Mouse (Mus musculus) MN1 (cell line): ENCODE data around the gene 1600002K03Rik.

Source experiments
- DNase-seq: peaks from one replicate; pipeline ENCODE4 v3.0.0-alpha.2; 2016; ENCODE audit warnings: low spot score

Gene 1600002K03Rik

DNA sequence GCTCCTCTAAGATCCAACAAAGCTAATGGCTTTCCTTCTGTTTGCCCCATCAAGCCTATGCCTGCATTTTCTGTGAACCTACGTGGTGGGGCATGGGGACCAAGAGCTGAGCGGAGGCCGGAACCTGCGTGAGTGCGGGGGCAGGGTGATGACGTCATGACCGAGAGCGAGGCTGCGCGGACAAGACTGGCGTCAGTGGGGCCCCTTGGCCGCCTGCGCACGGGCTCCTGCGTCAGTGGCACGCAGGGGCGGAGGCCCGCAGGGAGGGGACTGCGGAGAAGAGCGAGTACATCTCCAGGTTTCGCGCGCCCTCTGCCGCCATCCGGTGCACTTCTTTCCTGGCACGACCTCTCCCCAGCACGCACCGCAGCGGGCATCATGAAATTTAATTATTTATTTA is 31.5 kb upstream of the 1600002K03Rik start:
- peak; percentile 99 for DNase-seq

GRCm38 (mm10) chr10:80141786-80142529 is 30.8 kb upstream of the 1600002K03Rik start:
- peak; percentile 100 for DNase-seq

DNA sequence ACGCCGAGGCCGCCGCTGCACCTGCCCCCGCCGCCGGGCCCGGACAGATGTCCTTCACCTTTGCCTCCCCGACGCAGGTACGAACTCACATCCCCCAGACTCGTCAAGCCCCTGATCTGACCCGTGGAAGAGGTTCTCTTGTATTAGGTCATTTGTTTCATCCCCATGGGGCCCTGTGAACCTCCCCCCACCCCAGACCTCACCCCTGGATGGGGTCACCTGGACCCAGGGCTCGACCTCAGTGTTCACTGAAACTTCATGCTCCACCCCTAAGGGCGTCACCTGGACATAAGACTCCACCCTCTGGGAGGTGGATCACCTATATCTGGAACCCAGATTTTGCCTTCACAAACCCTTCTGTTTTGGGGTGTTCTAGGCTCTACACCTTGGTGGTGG is 30.2 kb upstream of the 1600002K03Rik start:
- peak; percentile 56 for DNase-seq

DNA sequence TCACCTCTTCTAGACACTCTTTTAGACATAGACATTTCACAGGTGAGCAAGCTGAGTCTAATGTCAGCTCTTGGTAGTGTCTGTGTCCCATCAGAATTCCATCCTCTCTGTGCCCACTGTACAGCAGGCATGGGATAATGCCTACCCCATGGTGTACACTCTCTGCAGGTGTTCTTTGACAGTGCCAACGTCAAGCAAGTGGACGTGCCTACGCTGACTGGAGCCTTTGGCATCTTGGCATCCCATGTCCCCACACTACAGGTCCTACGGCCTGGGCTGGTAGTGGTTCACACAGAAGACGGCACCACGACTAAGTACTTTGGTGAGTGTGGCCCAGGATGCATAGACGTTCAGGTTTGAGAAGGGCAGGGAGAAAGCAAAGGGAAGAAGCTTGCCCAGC is 29.1 kb upstream of the 1600002K03Rik start:
- DNase-seq: no peak

GRCm38 (mm10) chr10:80144159-80144558 is 28.6 kb upstream of the 1600002K03Rik start:
- DNase-seq: no peak

- peak; percentile 90 for DNase-seq
Observed at GRCm38 (mm10) chr10:80144864-80145838, 27.6 kb upstream of the 1600002K03Rik start.

- peak; percentile 59 for DNase-seq
Observed at GRCm38 (mm10) chr10:80145896-80146295, 26.8 kb upstream of the 1600002K03Rik start.

GRCm38 (mm10) chr10:80146568-80147011 is 26.2 kb upstream of the 1600002K03Rik start:
- no peak for DNase-seq

DNA sequence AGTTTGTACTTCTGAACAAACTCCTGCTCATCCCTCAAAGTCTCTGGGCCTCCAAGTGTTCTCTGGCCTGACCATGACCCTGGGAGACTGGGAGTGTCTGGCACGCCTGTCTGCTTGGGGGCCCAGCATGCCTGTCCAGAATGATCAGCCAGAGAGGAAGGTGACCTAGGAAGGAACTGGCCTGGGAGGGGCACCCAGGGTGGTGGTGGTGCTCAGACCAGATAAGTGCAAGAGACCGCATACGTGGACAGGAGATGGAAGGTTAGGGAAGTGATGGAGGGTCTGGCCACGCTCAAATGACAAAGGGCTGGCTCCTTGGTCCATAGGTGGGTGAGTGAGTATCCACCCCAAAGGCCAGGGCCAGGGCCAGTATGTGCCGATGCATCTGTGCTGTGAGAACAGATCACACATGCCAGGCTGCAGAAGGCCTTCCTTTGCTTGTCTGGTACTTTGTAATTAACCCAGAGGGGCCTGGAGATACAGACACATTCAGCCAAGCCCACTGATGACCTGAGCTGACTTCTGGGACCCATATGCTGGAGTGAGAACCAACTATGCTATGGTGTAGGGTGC is 25.5 kb upstream of the 1600002K03Rik start:
- DNase-seq: peak; percentile 69

DNA sequence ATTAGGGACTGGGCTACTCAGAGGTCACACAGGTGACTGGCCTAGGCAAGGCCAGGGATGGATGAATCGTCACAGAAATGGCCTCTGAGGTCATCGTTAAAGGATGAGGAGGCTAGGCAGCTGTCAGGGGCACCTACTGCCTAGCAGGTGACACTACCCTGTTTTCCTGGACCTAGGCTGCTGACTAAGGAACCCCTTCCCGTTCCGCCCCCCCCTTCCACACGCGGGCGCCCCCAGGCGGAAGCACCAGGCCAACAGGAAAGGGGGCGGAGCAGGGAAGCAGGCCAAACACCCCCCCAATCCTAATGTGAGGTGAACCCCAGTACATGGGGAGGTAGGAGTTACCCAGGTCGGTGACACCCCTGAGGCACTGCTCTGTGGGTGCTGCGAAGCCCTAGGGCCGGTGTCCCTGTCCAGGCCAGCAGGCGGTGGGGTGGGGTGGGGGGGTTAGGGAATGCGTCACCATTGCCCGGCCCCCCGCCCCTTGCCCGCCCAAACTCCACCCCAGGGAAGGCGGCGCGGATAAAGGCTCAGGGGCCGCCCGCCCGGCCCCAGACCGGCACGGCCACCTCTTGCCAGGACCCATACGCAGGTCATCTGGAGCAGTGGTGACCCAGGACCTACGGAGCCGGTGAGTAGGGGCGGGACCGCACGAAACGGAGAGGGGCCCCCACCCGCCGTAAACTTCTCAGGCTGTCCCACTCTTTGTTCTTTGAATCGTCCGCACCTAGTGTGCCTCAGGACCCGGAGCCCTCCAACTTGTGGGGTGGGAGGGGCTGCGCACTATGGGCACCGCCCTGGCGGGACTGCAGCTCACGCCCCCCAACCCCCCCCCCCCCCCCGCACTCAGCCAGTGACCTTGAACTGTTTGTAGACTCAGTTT is 24.8 kb upstream of the 1600002K03Rik start, which contains the start of gene Midn:
Midn (plus strand) TSS at position 554 of the 883 bp plus-strand sequence.
- DNase-seq: peak; percentile 89

GRCm38 (mm10) chr10:80148610-80149290 is 24.0 kb upstream of the 1600002K03Rik start:
- DNase-seq: peak; percentile 97

GRCm38 (mm10) chr10:80149291-80150225 is 23.2 kb upstream of the 1600002K03Rik start:
- peak; percentile 100 for DNase-seq

DNA sequence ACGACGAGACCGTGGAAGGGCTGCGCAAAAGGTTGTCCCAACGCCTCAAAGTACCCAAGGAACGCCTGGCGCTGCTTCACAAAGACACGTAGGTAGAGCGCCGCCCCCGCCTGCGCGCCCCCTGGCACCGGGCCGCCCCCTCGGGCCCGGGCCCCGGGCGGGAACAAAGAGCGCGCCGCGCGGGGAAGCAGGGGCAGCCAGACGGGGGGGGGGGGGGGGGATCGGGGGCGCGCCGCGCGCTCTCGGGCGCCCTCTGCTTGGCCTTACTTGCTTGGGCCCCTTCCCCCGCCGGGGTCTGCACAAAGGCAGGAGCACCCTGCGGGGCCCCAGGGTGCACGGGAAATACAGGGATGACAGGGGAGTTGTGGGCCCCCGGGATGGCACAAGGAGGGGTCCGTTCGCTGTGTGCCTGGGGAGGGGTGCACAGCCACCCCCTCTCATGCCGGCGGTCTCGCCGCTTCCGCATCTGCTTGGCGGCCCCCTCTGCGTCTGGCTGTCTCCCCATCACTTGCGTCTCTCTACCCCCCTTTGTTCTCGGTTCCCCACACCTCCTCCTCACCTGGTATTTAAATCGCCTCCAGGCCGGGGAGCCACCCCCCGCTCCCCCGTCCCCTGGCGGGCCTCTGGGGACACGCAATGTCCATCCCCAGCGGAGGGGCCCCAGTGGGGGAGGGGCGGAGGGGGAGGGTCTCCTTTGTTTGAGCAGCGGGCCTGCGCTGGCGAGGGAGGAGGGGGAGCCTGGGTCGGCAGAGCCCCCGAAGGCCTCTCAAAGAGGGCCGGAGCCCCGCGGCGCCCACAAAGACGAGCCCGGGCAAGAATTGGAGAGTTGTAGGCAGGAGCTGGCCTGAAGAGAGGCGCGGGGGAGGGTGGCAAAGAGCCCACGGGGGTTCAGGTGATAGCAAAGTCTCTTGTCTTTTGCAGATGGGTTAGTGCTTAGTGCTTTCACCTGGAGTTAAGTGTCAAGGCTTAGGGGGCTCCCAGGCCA is 22.2 kb upstream of the 1600002K03Rik start:
- peak; percentile 70 for DNase-seq

DNA sequence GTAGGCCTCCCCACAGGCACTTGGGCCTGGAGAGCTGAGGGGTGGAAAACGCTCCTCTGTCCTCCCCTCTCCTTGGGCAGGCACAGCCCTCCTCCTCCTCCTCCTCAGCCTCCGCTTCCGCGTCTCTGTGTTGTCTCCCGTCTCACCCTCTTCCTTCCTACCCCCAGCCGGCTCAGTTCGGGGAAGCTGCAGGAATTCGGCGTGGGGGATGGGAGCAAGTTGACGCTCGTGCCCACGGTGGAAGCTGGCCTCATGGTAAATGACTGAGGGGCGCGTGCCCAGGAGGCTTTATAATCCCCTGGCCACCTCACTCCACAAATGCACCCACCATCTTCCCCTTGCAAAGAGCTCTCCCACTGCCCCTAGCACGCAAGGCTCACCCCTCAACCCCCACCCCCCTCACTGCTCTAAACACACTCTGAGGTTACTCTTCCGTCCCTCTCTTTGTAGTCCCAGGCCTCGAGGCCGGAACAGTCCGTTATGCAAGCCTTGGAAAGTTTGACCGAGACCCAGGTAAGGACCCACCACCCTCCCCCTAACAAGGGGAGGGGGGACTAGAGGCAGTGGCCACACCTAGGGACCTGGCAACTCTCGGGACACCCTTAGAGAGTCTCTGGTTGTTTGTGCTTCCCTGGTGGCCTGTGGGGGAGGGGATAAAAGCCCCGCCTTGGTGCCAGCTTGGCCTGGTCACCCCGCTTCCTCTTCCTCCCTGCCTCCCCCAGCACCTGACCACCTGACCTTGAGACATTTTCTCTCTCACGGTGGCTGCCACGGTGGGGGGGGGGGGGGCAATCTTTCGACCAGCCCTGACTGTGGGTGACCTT is 21.3 kb upstream of the 1600002K03Rik start:
- peak; percentile 65 for DNase-seq

- peak; percentile 84 for DNase-seq
Observed at GRCm38 (mm10) chr10:80152071-80152872, 20.5 kb upstream of the 1600002K03Rik start.

- DNase-seq: peak; percentile 88
Observed at GRCm38 (mm10) chr10:80152873-80153260, 19.9 kb upstream of the 1600002K03Rik start.

DNA sequence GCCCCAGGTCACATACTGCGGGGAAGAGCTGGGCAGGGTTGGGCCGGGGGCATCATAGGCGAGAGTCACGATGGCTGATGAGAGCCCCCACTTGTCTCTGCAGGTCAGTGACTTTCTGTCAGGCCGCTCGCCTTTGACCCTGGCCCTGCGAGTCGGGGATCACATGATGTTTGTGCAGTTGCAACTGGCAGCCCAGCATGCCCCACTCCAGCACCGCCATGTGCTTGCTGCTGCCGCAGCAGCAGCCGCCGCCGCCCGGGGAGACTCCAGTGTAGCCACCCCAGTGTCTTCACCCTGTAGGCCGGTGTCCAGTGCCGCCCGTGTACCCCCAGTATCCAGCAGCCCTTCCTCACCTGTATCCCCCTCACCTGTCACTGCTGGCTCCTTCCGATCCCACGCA is 19.0 kb upstream of the 1600002K03Rik start:
- no peak for DNase-seq
